Mouse (Mus musculus): Measurements from ENCODE around the gene Uba5. TPM values are rescaled to one million over a fixed set of nuclear protein-coding genes. Genes with fewer than 3 reads are reported as not detected.

Gene Uba5
- polyA plus RNA-seq, 1 experiment from 2014 or later: 68.8 TPM

- Histone ChIP-seq H3K9me3 (replicated peaks; ENCODE audit: control insufficient read depth, low read length, poor library complexity, severe bottlenecking) (no peaks in the 10 kb centered on the region), H3K27ac (ENCODE audit: low read length) (no peak overlapping the region), H3K27me3 (ENCODE audit: control insufficient read depth, insufficient read depth, low read depth, low read length) (no peaks in the 10 kb centered on the region), H3K9ac (ENCODE audit: low read depth, low read length) (no peak overlapping the region), H3K36me3 (ENCODE audit: control insufficient read depth, insufficient read depth, low read length) (peaks cover 7% of the 10 kb centered on the region), H3K4me2 (ENCODE audit: low read length) (no peak overlapping the region), H3K4me3 (ENCODE audit: low read depth, low read length) (no peak overlapping the region), H3K4me1 (ENCODE audit: control insufficient read depth, insufficient read depth, low read length) (no peaks in the 10 kb centered on the region)
- no peak for ATAC-seq
- 93% methylated on average over 21 of the region's 21 CpGs for WGBS
Observed at GRCm38 (mm10) chr9:104039031-104039695, 23.8 kb downstream of the Uba5 start.

- H3K27me3 ChIP-seq (ENCODE audit: control insufficient read depth, insufficient read depth, low read depth, low read length): no peaks in the 10 kb centered on the region
- peaks cover 7% of the 10 kb centered on the region for H3K36me3 ChIP-seq (ENCODE audit: control insufficient read depth, insufficient read depth, low read length)
- H3K9ac ChIP-seq (ENCODE audit: low read depth, low read length): no peak overlapping the region
- no peaks in the 10 kb centered on the region for H3K4me1 ChIP-seq (ENCODE audit: control insufficient read depth, insufficient read depth, low read length)
- H3K4me2 ChIP-seq (ENCODE audit: low read length): no peak overlapping the region
- no peak overlapping the region for H3K4me3 ChIP-seq (ENCODE audit: low read depth, low read length)
- no peaks in the 10 kb centered on the region for H3K9me3 ChIP-seq (replicated peaks; ENCODE audit: control insufficient read depth, low read length, poor library complexity, severe bottlenecking)
- ATAC-seq: no peak
- H3K27ac ChIP-seq (ENCODE audit: low read length): no peak overlapping the region
- 93% methylated on average over 13 of the region's 13 CpGs for WGBS
Observed at GRCm38 (mm10) chr9:104038266-104038665, 24.7 kb downstream of the Uba5 start.

GRCm38 (mm10) chr9:104035261-104036015, 27.5 kb downstream of the Uba5 start:
- no peak overlapping the region for H3K27ac ChIP-seq (ENCODE audit: low read length)
- H3K4me3 ChIP-seq (ENCODE audit: low read depth, low read length): no peak overlapping the region
- H3K4me1 ChIP-seq (ENCODE audit: control insufficient read depth, insufficient read depth, low read length): no peaks in the 10 kb centered on the region
- H3K4me2 ChIP-seq (ENCODE audit: low read length): no peak overlapping the region
- H3K9me3 ChIP-seq (replicated peaks; ENCODE audit: control insufficient read depth, low read length, poor library complexity, severe bottlenecking): no peaks in the 10 kb centered on the region
- no peaks in the 10 kb centered on the region for H3K27me3 ChIP-seq (ENCODE audit: control insufficient read depth, insufficient read depth, low read depth, low read length)
- WGBS: 49% methylated on average over 24 of the region's 24 CpGs
- H3K9ac ChIP-seq (ENCODE audit: low read depth, low read length): no peak overlapping the region
- peaks cover 7% of the 10 kb centered on the region for H3K36me3 ChIP-seq (ENCODE audit: control insufficient read depth, insufficient read depth, low read length)
- ATAC-seq: no peak

GRCm38 (mm10) chr9:104034718-104035117, 28.2 kb downstream of the Uba5 start:
- WGBS: 67% methylated on average over 6 of the region's 6 CpGs
- H3K27ac ChIP-seq (ENCODE audit: low read length): no peak overlapping the region
- no peak overlapping the region for H3K9ac ChIP-seq (ENCODE audit: low read depth, low read length)
- H3K4me2 ChIP-seq (ENCODE audit: low read length): no peak overlapping the region
- peaks cover 7% of the 10 kb centered on the region for H3K36me3 ChIP-seq (ENCODE audit: control insufficient read depth, insufficient read depth, low read length)
- H3K27me3 ChIP-seq (ENCODE audit: control insufficient read depth, insufficient read depth, low read depth, low read length): no peaks in the 10 kb centered on the region
- no peaks in the 10 kb centered on the region for H3K9me3 ChIP-seq (replicated peaks; ENCODE audit: control insufficient read depth, low read length, poor library complexity, severe bottlenecking)
- no peak overlapping the region for H3K4me3 ChIP-seq (ENCODE audit: low read depth, low read length)
- ATAC-seq: no peak
- no peaks in the 10 kb centered on the region for H3K4me1 ChIP-seq (ENCODE audit: control insufficient read depth, insufficient read depth, low read length)

GRCm38 (mm10) chr9:104034231-104034630, 28.7 kb downstream of the Uba5 start:
- Histone ChIP-seq H3K9ac (ENCODE audit: low read depth, low read length) (no peak overlapping the region), H3K4me1 (ENCODE audit: control insufficient read depth, insufficient read depth, low read length) (no peaks in the 10 kb centered on the region), H3K9me3 (replicated peaks; ENCODE audit: control insufficient read depth, low read length, poor library complexity, severe bottlenecking) (no peaks in the 10 kb centered on the region), H3K4me2 (ENCODE audit: low read length) (no peak overlapping the region), H3K4me3 (ENCODE audit: low read depth, low read length) (no peak overlapping the region), H3K36me3 (ENCODE audit: control insufficient read depth, insufficient read depth, low read length) (peaks cover 7% of the 10 kb centered on the region), H3K27me3 (ENCODE audit: control insufficient read depth, insufficient read depth, low read depth, low read length) (no peaks in the 10 kb centered on the region), H3K27ac (ENCODE audit: low read length) (no peak overlapping the region)
- no peak for ATAC-seq
- WGBS: 80% methylated on average over 8 of the region's 8 CpGs

- Histone ChIP-seq H3K4me2 (ENCODE audit: low read length) (no peak overlapping the region), H3K9ac (ENCODE audit: low read depth, low read length) (no peak overlapping the region), H3K9me3 (replicated peaks; ENCODE audit: control insufficient read depth, low read length, poor library complexity, severe bottlenecking) (0 out of 2 replicates have a peak, but pooled peaks cover 2% of the 10 kb centered on the region), H3K36me3 (ENCODE audit: control insufficient read depth, insufficient read depth, low read length) (peaks cover 11% of the 10 kb centered on the region), H3K4me1 (ENCODE audit: control insufficient read depth, insufficient read depth, low read length) (no peaks in the 10 kb centered on the region), H3K27me3 (ENCODE audit: control insufficient read depth, insufficient read depth, low read depth, low read length) (no peaks in the 10 kb centered on the region), H3K4me3 (ENCODE audit: low read depth, low read length) (no peak overlapping the region), H3K27ac (ENCODE audit: low read length) (no peak overlapping the region)
- 92% methylated on average over 11 of the region's 11 CpGs for WGBS
- no peak for ATAC-seq
Observed at GRCm38 (mm10) chr9:104029861-104030260, 33.1 kb downstream of the Uba5 start.

GRCm38 (mm10) chr9:104027186-104027585, 35.7 kb downstream of the Uba5 start:
- Histone ChIP-seq H3K27ac (ENCODE audit: low read length) (no peak overlapping the region), H3K36me3 (ENCODE audit: control insufficient read depth, insufficient read depth, low read length) (peaks cover 18% of the 10 kb centered on the region), H3K9me3 (replicated peaks; ENCODE audit: control insufficient read depth, low read length, poor library complexity, severe bottlenecking) (0 out of 2 replicates have a peak, but pooled peaks cover 2% of the 10 kb centered on the region), H3K27me3 (ENCODE audit: control insufficient read depth, insufficient read depth, low read depth, low read length) (no peaks in the 10 kb centered on the region), H3K9ac (ENCODE audit: low read depth, low read length) (no peak overlapping the region), H3K4me3 (ENCODE audit: low read depth, low read length) (no peak overlapping the region), H3K4me1 (ENCODE audit: control insufficient read depth, insufficient read depth, low read length) (no peaks in the 10 kb centered on the region), H3K4me2 (ENCODE audit: low read length) (no peak overlapping the region)
- ATAC-seq: no peak
- 96% methylated on average over 8 of the region's 8 CpGs for WGBS

GRCm38 (mm10) chr9:104021026-104021425, 41.9 kb downstream of the Uba5 start:
- peaks cover 9% of the 10 kb centered on the region for H3K36me3 ChIP-seq (ENCODE audit: control insufficient read depth, insufficient read depth, low read length)
- no peaks in the 10 kb centered on the region for H3K9me3 ChIP-seq (replicated peaks; ENCODE audit: control insufficient read depth, low read length, poor library complexity, severe bottlenecking)
- no peak overlapping the region for H3K27ac ChIP-seq (ENCODE audit: low read length)
- no peak overlapping the region for H3K4me2 ChIP-seq (ENCODE audit: low read length)
- H3K4me1 ChIP-seq (ENCODE audit: control insufficient read depth, insufficient read depth, low read length): no peaks in the 10 kb centered on the region
- 97% methylated on average over 10 of the region's 10 CpGs for WGBS
- no peaks in the 10 kb centered on the region for H3K27me3 ChIP-seq (ENCODE audit: control insufficient read depth, insufficient read depth, low read depth, low read length)
- no peak for ATAC-seq
- H3K4me3 ChIP-seq (ENCODE audit: low read depth, low read length): no peak overlapping the region
- no peak overlapping the region for H3K9ac ChIP-seq (ENCODE audit: low read depth, low read length)

- H3K27me3 ChIP-seq (ENCODE audit: control insufficient read depth, insufficient read depth, low read depth, low read length): no peaks in the 10 kb centered on the region
- 59% methylated on average over 1 of the region's 1 CpGs for WGBS
- ATAC-seq: no peak
Observed at GRCm38 (mm10) chr9:104014526-104014925, 48.4 kb downstream of the Uba5 start.

More at GRCm38 (mm10) chr9:104014526-104014925, 48.4 kb downstream of the Uba5 start:
- Histone ChIP-seq H3K9me3 (replicated peaks; ENCODE audit: control insufficient read depth, low read length, poor library complexity, severe bottlenecking) (no peaks in the 10 kb centered on the region), H3K4me2 (ENCODE audit: low read length) (no peak overlapping the region), H3K4me3 (ENCODE audit: low read depth, low read length) (no peak overlapping the region), H3K9ac (ENCODE audit: low read depth, low read length) (no peak overlapping the region), H3K36me3 (ENCODE audit: control insufficient read depth, insufficient read depth, low read length) (peaks cover 3% of the 10 kb centered on the region; the same call in 1 of the 2 replicates), H3K27ac (ENCODE audit: low read length) (no peak overlapping the region), H3K4me1 (ENCODE audit: control insufficient read depth, insufficient read depth, low read length) (no peaks in the 10 kb centered on the region)

Data from midbrain, embryonic 16.5 days (tissue).